Mouse (Mus musculus) left cerebral cortex, postnatal 14 days (tissue): Measurements from ENCODE around the gene Spock1. TPM values are rescaled to one million over a fixed set of nuclear protein-coding genes. Genes with fewer than 3 reads are reported as not detected.

Experiments used
- total RNA-seq, 2 experiments: library from RNA; stranded (reverse); gene quantifications; 2 replicates each; pipeline ENCODE4 v1.2.3; 2021

The Spock1 gene
- total RNA-seq, 2 experiments from 2014 or later: 297 to 320 TPM

Other genes with a start within 250 kb of the Spock1 start
- gene Klhl3, start 205.3 kb upstream of the Spock1 start, total RNA-seq: 10 to 100 TPM; 28.0 to 30.2 TPM
- 100 to 1,000 TPM; 125 to 136 TPM for gene Hnrnpa0, start 220.2 kb upstream of the Spock1 start, total RNA-seq
- gene Idnk, start 249.3 kb upstream of the Spock1 start, total RNA-seq: 10 to 100 TPM; 21.5 to 21.9 TPM